Mouse (Mus musculus) lung, postnatal 10 days (tissue): ENCODE data around the gene Hist1h3e.
"Not testable (repeated sequence)": the region's sequence is repeated elsewhere in the genome, so short reads cannot be mapped to it uniquely, and the experiment has no call there.

Experiments used
- DNase-seq: peaks from one replicate; pipeline ENCODE4 v3.0.0; 2021

Hist1h3e gene

GRCm38 (mm10) chr13:23582219-23583056 lies 20.3 kb upstream of the Hist1h3e start:
- DNase-seq = no peak

- peak; percentile 99 for DNase-seq
Observed at GRCm38 (mm10) chr13:23581408-23582218, 19.4 kb upstream of the Hist1h3e start, which contains the start of gene Hist1h4d. Gene Hist1h4d, plus strand, starts transcription at chr13:23581598.

GRCm38 (mm10) chr13:23577835-23578234 lies 15.7 kb upstream of the Hist1h3e start:
- no peak for DNase-seq

DNA sequence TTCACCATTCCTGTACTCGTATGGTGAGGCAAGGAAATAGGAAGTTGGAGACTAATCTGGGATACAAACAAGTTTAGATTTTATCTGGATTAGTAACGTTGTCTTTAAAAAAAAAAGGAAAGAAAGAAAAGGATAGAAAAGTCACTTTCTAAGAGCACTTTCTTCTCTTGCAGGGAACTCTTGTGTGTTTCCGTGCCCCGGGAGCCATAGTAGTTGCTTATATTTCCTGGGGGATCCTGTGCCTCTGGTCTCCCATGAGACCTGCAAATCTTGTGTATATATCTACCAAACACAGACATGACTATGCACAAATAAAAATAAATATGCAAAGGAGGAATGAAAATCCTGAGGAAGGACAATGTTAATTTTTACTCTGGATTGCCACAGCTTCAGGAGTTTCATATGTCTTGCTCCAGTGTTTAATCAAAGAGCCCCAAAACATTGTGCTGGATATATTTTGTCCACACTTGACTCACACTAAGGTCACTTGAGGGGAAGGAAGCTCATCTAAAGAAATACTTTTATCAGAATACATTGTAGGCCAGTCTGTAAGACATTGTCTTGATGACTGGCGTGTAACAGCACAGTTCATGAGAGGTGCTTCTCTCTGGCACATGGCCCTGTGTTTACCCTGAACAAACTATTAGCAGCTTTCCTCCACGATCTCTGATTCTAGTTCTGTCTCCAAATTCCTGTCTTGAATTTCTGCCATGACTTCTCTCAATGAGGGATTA lies 14.9 kb upstream of the Hist1h3e start:
- DNase-seq = no peak

- DNase-seq = no peak
Observed at GRCm38 (mm10) chr13:23576351-23576881, 14.2 kb upstream of the Hist1h3e start.

GRCm38 (mm10) chr13:23575864-23576313 lies 13.7 kb upstream of the Hist1h3e start:
- DNase-seq = not testable (repeated sequence)

- peak; percentile 63 for DNase-seq
Observed at GRCm38 (mm10) chr13:23575271-23575851, 13.2 kb upstream of the Hist1h3e start, which contains the start of gene Hist1h3d. Gene Hist1h3d, plus strand, starts transcription at chr13:23575763.

DNA sequence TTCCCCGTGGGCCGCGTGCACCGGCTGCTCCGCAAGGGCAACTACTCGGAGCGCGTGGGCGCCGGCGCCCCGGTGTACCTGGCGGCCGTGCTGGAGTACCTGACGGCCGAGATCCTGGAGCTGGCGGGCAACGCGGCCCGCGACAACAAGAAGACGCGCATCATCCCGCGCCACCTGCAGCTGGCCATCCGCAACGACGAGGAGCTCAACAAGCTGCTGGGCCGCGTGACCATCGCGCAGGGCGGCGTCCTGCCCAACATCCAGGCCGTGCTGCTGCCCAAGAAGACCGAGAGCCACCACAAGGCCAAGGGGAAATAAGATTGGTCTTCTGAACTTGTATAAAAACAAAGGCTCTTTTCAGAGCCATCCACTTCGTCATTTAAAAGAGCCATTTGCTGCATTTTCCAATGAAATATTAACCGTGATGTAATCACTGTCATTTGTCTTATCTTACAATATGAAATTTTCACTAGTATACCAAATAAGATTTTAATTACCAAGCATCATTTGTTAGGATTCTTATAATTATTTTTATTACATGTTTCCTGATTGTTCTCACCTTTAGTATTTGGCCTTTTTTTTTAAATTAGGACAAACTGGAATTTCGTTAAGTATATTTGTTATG lies 12.5 kb upstream of the Hist1h3e start:
- DNase-seq = not testable (repeated sequence)

GRCm38 (mm10) chr13:23573898-23574524 lies 11.8 kb upstream of the Hist1h3e start, which contains the start of the genes Hist1h2bf and Hist1h2ad:
Gene Hist1h2bf, minus strand, starts transcription at chr13:23574196.
Gene Hist1h2ad, plus strand, starts transcription at chr13:23574381.
- DNase-seq = peak; percentile 95

GRCm38 (mm10) chr13:23573034-23573897 lies 11.1 kb upstream of the Hist1h3e start:
- not testable (repeated sequence) for DNase-seq

- no peak for DNase-seq
Observed at GRCm38 (mm10) chr13:23572218-23573033, 10.3 kb upstream of the Hist1h3e start.

DNA sequence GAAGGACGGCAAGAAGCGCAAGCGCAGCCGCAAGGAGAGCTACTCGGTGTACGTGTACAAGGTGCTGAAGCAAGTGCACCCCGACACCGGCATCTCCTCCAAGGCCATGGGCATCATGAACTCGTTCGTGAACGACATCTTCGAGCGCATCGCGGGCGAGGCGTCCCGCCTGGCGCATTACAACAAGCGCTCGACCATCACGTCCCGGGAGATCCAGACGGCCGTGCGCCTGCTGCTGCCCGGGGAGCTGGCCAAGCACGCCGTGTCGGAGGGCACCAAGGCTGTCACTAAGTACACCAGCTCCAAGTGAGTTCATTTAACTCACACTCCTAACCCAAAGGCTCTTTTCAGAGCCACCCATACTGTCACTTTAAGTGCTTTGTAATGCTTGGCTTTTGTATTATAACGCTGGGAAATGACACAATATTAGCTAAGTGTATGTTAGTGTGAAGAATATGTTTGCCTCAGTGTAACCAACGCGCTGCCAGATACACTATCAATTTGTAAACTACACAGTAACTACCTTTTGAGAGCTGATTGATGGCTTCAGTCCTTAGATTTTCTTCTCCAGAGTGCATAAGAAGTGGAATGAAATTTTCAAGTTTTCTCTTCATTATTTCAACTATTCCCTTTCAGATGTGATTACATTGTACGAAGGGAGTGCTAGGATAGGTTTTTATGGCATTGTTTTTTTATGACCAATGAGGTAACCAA lies 9.5 kb upstream of the Hist1h3e start:
- not testable (repeated sequence) for DNase-seq

GRCm38 (mm10) chr13:23571022-23571503 lies 8.9 kb upstream of the Hist1h3e start, which contains the start of the genes Hist1h2ae and Hist1h2bg:
Gene Hist1h2ae, minus strand, starts transcription at chr13:23571220.
Gene Hist1h2bg, plus strand, starts transcription at chr13:23571396.
- peak; percentile 68 for DNase-seq

DNA sequence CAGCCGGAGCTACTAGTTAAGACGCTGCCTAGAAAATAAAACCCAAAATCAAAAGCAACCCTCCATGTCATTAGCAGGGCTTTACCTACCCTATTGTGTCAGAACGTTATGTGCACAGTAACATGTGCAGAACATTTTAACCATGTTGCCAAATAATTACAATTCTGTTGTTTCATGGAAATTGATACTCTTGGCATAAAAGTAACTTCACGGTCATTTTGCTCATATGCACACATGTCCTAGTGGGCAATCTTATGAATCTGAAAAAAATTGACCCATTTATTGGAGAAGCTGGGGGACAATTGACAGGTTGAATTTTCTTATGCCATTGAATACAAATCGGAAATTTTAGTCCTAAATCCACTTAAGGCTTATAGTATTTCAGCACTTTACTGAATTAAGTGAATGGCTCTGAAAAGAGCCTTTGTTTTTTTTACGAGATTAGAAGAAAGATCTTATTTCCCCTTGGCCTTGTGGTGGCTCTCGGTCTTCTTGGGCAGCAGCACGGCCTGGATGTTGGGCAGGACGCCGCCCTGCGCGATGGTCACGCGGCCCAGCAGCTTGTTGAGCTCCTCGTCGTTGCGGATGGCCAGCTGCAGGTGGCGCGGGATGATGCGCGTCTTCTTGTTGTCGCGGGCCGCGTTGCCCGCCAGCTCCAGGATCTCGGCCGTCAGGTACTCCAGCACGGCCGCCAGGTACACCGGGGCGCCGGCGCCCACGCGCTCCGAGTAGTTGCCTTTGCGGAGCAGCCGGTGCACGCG lies 8.3 kb upstream of the Hist1h3e start:
- DNase-seq = not testable (repeated sequence)

- DNase-seq = no peak
Observed at GRCm38 (mm10) chr13:23564482-23564881, 2.3 kb upstream of the Hist1h3e start.

- no peak for DNase-seq
Observed at GRCm38 (mm10) chr13:23562699-23563462, 712 bp upstream of the Hist1h3e start.
